Mouse (Mus musculus) erythroblast, embryonic 14.5 days (primary cell): Measurements from ENCODE around the gene Anxa6. TPM values are rescaled to one million over a fixed set of nuclear protein-coding genes. Genes with fewer than 3 reads are reported as not detected.

Experiments used
- H3K27me3 ChIP-seq: 2 replicates; pipeline ENCODE4 v1.6.1; 2012; ENCODE audit warnings: inconsistent platforms; ENCODE audit not compliant: control insufficient read depth
- H3K36me3 ChIP-seq: 2 replicates; pipeline ENCODE4 v1.6.1; 2012; ENCODE audit warnings: mild to moderate bottlenecking, inconsistent platforms; ENCODE audit not compliant: control insufficient read depth
- H3K4me1 ChIP-seq: 2 replicates; pipeline ENCODE4 v1.6.1; 2012; ENCODE audit warnings: inconsistent platforms; ENCODE audit not compliant: control insufficient read depth
- H3K4me3 ChIP-seq: replicated peaks from 2 replicates; pipeline ENCODE3; 2012; ENCODE audit warnings: moderate library complexity, mild to moderate bottlenecking, inconsistent platforms
- H3K9me3 ChIP-seq: 2 replicates; pipeline ENCODE4 v1.6.1; 2012; ENCODE audit warnings: low read length, inconsistent platforms, mixed read lengths; ENCODE audit not compliant: control insufficient read depth
- GATA1 ChIP-seq: IDR thresholded peaks from 2 replicates; pipeline ENCODE4 v1.6.1; 2012; ENCODE audit warnings: low read length, inconsistent platforms, mixed read lengths
- TAL1 ChIP-seq: IDR thresholded peaks from 3 replicates; pipeline ENCODE4 v1.6.1; 2012; ENCODE audit warnings: low read length, inconsistent platforms, mixed read lengths
- polyA plus RNA-seq: library from polyadenylated mRNA; stranded (reverse); fragments of >175 nt; gene quantifications from 2 replicates; pipeline ENCODE4 v1.2.3, GENCODE M21; 2012

The Anxa6 gene
- polyA plus RNA-seq, 1 experiment = 0.23 TPM

DNA sequence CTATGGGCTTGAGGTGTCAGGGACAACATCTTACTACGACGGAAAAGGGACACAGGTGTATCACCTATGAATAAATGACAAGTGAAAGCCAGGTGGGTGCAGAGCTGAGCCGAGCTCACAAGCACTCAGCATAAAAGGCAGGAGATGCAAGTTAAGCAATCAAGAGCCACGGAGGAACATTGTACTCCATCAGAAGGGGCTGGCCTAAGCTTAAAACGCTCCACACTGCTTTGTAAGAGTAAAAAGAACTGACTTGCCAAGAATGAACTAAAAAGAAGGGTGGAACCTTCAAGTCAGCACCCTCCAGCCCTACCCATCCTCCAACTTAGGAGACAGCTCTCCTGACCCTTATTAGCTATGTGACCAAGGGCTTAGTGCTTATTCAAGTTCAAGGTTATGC lies 10.7 kb downstream of the Anxa6 start:
- peaks cover 13% of the 10 kb centered on the region for H3K4me1 ChIP-seq
- no peaks in the 10 kb centered on the region; the same call in 1 of the 2 replicates for H3K36me3 ChIP-seq
- H3K4me3 ChIP-seq = no peak overlapping the region
- H3K27me3 ChIP-seq = no peaks in the 10 kb centered on the region
- TF ChIP-seq TAL1 = no peak
- TF ChIP-seq GATA1 = no peak
- H3K9me3 ChIP-seq = no peaks in the 10 kb centered on the region

DNA sequence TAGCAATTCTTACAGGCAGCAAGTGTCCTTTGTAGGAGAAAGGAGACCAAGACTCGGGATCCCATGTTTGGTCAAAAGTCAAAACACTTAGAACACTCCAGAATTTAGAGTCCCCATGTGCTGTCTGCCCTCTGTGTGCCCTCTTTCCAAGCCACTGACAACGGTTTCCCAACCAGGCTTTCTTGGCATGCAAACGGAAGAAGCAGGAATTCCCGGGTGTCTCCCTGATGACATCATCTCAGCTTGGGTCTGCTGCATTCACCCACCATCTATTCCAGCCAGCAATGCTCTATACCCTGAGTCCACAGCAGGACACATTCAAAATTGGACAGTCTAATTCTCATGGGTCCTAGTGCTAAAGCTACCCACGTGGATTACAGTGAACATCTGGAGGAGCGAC lies 11.4 kb downstream of the Anxa6 start:
- Histone ChIP-seq H3K36me3 (no peaks in the 10 kb centered on the region; the same call in 1 of the 2 replicates), H3K27me3 (no peaks in the 10 kb centered on the region), H3K4me1 (peaks cover 13% of the 10 kb centered on the region), H3K4me3 (no peak overlapping the region), H3K9me3 (no peaks in the 10 kb centered on the region)
- TF ChIP-seq TAL1 (no peak), GATA1 (no peak)

DNA sequence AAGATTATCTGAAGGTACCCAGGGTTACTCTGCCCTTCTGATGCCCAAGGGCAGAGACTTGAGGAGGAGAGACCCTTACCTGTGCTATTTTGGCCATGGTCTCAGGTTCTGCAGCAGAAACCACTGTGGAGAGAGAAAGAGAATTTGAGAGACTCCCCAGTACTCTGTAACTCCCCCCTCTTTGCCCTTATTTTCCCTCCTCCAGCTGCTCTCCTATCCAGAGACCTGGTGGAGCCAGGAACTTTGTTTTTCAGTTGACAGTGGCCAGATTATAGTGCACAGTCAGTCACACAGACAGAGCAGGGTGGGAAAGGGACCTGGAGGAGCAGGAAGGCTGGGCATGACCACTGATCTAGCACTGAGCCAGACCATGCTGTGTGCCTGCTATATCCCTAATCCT lies 11.8 kb downstream of the Anxa6 start:
- Histone ChIP-seq H3K4me3 (no peak overlapping the region), H3K9me3 (no peaks in the 10 kb centered on the region), H3K4me1 (peaks cover 13% of the 10 kb centered on the region), H3K27me3 (no peaks in the 10 kb centered on the region), H3K36me3 (no peaks in the 10 kb centered on the region; the same call in 1 of the 2 replicates)
- no peak for TF ChIP-seq TAL1
- TF ChIP-seq GATA1 = no peak

DNA sequence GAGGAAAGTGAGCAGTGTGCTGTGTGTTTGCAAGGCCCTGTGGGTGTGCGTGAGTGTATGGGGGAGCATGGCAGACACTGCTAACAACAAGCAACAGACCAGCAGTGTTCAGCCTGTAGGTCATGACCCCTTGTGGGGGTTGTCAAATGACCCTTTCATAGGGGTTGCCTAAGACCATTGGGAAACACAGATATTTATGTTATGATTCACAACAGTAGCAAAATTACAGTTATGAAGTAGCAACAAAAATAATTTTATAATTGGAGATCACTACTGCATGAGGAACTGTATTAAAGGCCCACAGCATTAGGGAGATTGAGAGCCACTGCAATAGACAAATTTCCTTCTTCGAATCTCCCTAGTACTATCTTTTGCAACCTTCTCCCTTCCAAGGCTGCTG lies 13.5 kb downstream of the Anxa6 start:
- Histone ChIP-seq H3K36me3 (no peaks in the 10 kb centered on the region; the same call in 1 of the 2 replicates), H3K27me3 (no peaks in the 10 kb centered on the region), H3K4me3 (no peak overlapping the region), H3K9me3 (no peaks in the 10 kb centered on the region), H3K4me1 (peaks cover 13% of the 10 kb centered on the region)
- TF ChIP-seq GATA1 = no peak
- no peak for TF ChIP-seq TAL1

DNA sequence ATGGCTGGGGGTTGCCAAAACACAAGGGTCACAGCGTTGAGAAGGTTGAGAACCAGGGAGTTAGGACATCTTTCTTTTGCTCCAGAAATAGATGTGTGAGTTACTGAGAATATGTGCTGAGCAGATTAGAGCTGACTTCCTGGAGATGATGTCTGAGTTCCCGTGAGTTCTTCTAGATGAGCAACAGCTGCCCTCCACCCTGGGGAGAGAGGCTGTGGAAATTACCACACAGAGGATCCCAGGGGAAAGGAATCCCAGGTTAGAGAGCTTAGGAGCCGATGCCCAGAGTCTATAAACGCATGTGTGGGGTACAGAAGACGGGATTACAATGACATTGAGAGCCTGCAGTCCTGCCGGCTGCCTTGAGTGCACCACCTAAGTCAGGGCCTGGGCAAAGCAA lies 15.2 kb downstream of the Anxa6 start:
- TF ChIP-seq TAL1 = no peak
- no peak for TF ChIP-seq GATA1
- H3K4me1 ChIP-seq = peaks cover 7% of the 10 kb centered on the region
- no peaks in the 10 kb centered on the region for H3K27me3 ChIP-seq
- no peaks in the 10 kb centered on the region for H3K9me3 ChIP-seq
- no peaks in the 10 kb centered on the region; the same call in 1 of the 2 replicates for H3K36me3 ChIP-seq
- H3K4me3 ChIP-seq = no peak overlapping the region

DNA sequence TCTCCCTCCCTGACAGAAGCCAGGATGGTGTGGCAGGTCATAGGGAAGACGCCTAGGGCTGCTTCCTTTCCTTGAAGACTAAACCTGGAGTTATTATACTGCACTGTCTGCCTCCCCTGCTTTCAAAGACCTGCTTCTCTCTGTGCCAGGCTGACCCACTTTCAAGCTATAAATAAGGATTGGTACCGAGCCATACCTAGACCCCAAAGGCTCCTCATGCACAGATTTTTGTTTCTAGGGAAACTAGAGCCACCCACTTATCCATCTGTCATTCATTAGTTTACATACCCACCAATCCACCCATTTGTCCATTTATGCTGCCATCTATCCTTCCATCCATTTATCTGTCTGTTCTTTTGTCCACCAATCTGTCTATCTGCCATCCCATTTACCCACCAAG lies 16.0 kb downstream of the Anxa6 start:
- Histone ChIP-seq H3K9me3 (no peaks in the 10 kb centered on the region), H3K4me1 (no peaks in the 10 kb centered on the region), H3K4me3 (no peak overlapping the region), H3K27me3 (no peaks in the 10 kb centered on the region), H3K36me3 (no peaks in the 10 kb centered on the region; the same call in 1 of the 2 replicates)
- TF ChIP-seq TAL1 (no peak), GATA1 (no peak)

DNA sequence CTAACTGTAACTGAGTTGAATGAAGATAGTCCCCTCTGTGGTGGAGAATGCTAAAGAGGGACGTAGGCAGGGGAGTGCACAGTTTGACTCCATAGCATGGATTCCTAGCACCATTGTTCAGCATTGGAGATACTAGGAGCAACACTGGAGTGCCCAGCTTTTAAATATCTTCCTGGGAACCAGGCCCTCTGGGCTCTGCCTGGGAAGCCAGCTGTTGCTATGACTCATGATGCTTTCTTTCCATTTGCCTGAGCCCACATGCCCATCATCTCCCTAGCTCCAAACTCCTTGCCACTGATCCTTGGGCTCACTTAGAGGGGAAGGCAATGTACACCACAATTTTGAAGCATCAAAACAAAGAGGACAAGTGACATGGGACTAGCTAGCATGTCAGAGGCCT lies 16.5 kb downstream of the Anxa6 start:
- no peaks in the 10 kb centered on the region for H3K9me3 ChIP-seq
- H3K27me3 ChIP-seq = no peaks in the 10 kb centered on the region
- no peak overlapping the region for H3K4me3 ChIP-seq
- H3K36me3 ChIP-seq = no peaks in the 10 kb centered on the region; the same call in 1 of the 2 replicates
- no peaks in the 10 kb centered on the region for H3K4me1 ChIP-seq
- no peak for TF ChIP-seq GATA1
- TF ChIP-seq TAL1 = no peak

DNA sequence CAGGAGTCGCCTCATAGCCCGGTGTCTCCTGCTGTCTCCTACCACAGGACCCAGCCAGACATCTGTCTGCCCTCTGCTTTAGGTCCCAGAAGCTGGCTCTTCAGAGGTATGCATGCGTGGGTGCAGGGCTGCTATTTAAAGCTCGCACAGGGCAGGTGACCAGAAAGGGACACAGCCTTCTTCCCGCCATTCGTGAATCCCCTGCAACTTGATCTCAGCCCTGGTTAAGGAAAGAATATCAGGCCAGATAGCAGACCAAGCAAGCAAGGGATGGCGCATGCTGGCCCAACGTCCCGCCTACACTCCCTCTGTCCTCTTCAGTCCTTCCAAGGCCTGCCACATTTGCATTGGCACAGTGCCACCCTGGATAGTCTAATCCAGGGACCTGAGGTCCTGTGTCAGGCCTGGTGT lies 17.4 kb downstream of the Anxa6 start:
- peaks cover 3% of the 10 kb centered on the region; the same call in 1 of the 2 replicates for H3K36me3 ChIP-seq
- H3K4me3 ChIP-seq = no peak overlapping the region
- no peaks in the 10 kb centered on the region for H3K27me3 ChIP-seq
- no peaks in the 10 kb centered on the region for H3K4me1 ChIP-seq
- TF ChIP-seq TAL1 = no peak
- no peak for TF ChIP-seq GATA1
- no peaks in the 10 kb centered on the region for H3K9me3 ChIP-seq

DNA sequence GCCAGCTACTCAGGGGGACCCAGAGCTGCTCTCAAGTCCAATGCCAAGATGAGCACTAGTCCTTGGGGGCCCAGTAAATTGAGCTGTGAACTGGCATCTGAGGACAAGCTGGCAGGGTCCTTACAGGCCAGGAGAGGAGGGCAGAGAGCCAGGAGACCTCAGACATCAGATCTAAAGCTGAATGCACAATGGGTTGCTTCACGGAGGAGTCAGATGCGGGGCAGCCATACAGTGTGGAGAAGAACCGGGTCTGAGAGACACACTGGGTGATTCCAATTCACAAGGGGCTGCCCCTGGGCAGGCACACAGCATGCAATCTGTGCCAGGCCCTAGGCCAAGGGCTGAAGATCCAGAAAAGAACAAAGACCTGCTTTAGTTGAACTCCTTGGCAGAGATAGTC lies 18.0 kb downstream of the Anxa6 start:
- Histone ChIP-seq H3K27me3 (no peaks in the 10 kb centered on the region), H3K4me1 (no peaks in the 10 kb centered on the region)

DNA sequence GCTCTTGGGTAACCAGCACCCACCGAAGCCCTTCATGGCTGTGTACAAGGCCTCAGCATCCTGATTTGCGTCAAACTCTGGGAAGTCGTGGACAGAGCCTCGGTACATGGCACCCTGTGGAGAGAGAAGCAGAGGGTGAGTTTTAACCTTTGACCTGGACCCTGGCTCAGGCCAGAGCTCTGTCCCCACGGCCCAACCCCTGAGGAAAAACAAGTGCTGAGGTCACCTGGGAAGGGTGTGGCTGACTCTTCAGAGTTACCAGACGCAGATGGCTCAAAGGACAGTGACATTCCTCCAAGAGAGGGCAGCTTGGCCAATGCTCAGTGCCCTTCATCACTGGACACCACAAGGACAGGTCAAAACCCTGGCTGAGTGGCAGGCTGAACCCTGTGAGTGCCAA lies 19.4 kb downstream of the Anxa6 start:
- H3K36me3 ChIP-seq = peaks cover 3% of the 10 kb centered on the region; the same call in 1 of the 2 replicates

More for the DNA sequence above, 18.0 kb downstream of the Anxa6 start:
- TF ChIP-seq GATA1 = no peak
- no peak for TF ChIP-seq TAL1
- peaks cover 3% of the 10 kb centered on the region; the same call in 1 of the 2 replicates for H3K36me3 ChIP-seq
- no peak overlapping the region for H3K4me3 ChIP-seq
- no peaks in the 10 kb centered on the region for H3K9me3 ChIP-seq

More for the DNA sequence above, 19.4 kb downstream of the Anxa6 start:
- Histone ChIP-seq H3K9me3 (no peaks in the 10 kb centered on the region), H3K4me3 (no peak overlapping the region), H3K4me1 (no peaks in the 10 kb centered on the region), H3K27me3 (no peaks in the 10 kb centered on the region)
- TF ChIP-seq GATA1 (no peak), TAL1 (no peak)
